Mouse (Mus musculus) intestine, embryonic 14.5 days (tissue): ENCODE results near the gene Bcl2a1b. TPM values are rescaled to one million over a fixed set of nuclear protein-coding genes. Genes with fewer than 3 reads are reported as not detected.
"Not testable (repeated sequence)": the region's sequence is repeated elsewhere in the genome, so short reads cannot be mapped to it uniquely, and the experiment has no call there.

Experiments used
- ATAC-seq: fragments of 200-750 bp; cut with Nextera tagmentation; replicated peaks from 2 replicates; pipeline ENCODE4 v1.8.0; 2017; ENCODE audit warnings: low read depth, moderate number of reproducible peaks, moderate TSS enrichment, moderate library complexity; ENCODE audit not compliant: low FRiP score, low TSS enrichment
- DNase-seq: peaks from one replicate; pipeline ENCODE4 v3.0.0-alpha.2; 2018; ENCODE audit warnings: low spot score
- H3K27ac ChIP-seq: fragments of 300-500 bp; sonication (generic); 2 replicates; pipeline ENCODE4 v1.5.1; 2014; ENCODE audit warnings: low read depth, mild to moderate bottlenecking, control low read depth
- H3K27me3 ChIP-seq: fragments of 300-500 bp; sonication (generic); replicated peaks from 2 replicates; pipeline ENCODE4 v1.6.1; 2014; ENCODE audit warnings: low read length, control low read depth; ENCODE audit not compliant: control insufficient read depth, insufficient read depth
- H3K36me3 ChIP-seq: fragments of 300-500 bp; sonication (generic); 2 replicates; pipeline ENCODE4 v1.6.1; 2014; ENCODE audit warnings: low read length, control low read depth; ENCODE audit not compliant: control insufficient read depth, insufficient read depth
- H3K4me1 ChIP-seq: fragments of 300-500 bp; sonication (generic); replicated peaks from 2 replicates; pipeline ENCODE4 v1.6.1; 2014; ENCODE audit warnings: low read length, control low read depth, mixed read lengths; ENCODE audit not compliant: control insufficient read depth, insufficient read depth
- H3K4me2 ChIP-seq: fragments of 300-500 bp; sonication (generic); 2 replicates; pipeline ENCODE4 v1.6.1; 2014; ENCODE audit warnings: low read length
- H3K4me3 ChIP-seq: fragments of 300-500 bp; sonication (generic); 2 replicates; pipeline ENCODE4 v1.5.1; 2014; ENCODE audit warnings: low read depth, low read length, control low read depth, mixed read lengths
- H3K9ac ChIP-seq: fragments of 300-500 bp; sonication (generic); 2 replicates; pipeline ENCODE4 v1.6.1; 2014; ENCODE audit warnings: mild to moderate bottlenecking, low read length
- H3K9me3 ChIP-seq: fragments of 300-500 bp; sonication (generic); 2 replicates; pipeline ENCODE4 v1.6.1; 2016; ENCODE audit warnings: low read length, control low read depth; ENCODE audit not compliant: control insufficient read depth
- WGBS: fragments of 180-500 bp; shearing (Covaris S2); extraction: QIAGEN DNeasy Blood & Tissue Kit; methylation state at CpG from one replicate; pipeline ENCODE4 v1.1.7; 2014; 5-methylcytosine and 5-hydroxymethylcytosine counted together
- polyA plus RNA-seq: library from polyadenylated mRNA; unstranded; fragments of >200 nt; fragmentation: Nextera tagmentation; extraction: Ambion mirVana; gene quantifications from 2 replicates; pipeline ENCODE4 v1.2.1, GENCODE M21; 2014

Gene Bcl2a1b
- polyA plus RNA-seq = 3.5 and 4.0 TPM in 2 replicates

DNA sequence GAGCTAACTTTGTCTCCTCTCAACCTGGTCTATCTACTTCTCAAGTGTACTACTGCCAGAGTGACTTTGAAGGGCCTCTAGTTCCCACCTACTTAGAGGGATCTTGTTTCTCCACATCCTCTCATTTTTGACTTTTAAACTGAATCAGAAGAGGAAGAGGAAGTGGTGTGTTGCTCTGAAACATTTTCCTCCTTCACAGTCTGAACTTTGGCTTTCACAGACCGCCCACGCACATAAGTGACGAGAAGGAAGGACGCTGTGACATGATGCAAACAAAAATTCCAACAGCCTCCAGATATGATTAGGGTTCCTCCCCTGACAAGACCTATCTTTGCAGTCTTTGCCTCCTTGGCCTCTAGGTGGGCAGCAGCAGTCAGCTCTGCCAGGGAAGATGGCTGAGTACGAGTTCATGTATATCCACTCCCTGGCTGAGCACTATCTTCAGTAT is at the start of gene Bcl2a1b, which contains the start of gene Gm29094:
Gene Bcl2a1b, plus strand, starts transcription at position 241 of the 448 bp plus-strand sequence.
Gene Gm29094, plus strand, starts transcription at position 411 of the 448 bp plus-strand sequence.
- ATAC-seq, H3K4me2 ChIP-seq, H3K36me3 ChIP-seq, H3K4me3 ChIP-seq, DNase-seq, H3K27me3 ChIP-seq, H3K27ac ChIP-seq, H3K9ac ChIP-seq, H3K9me3 ChIP-seq, H3K4me1 ChIP-seq: not testable (repeated sequence)
- 79% methylated on average over 5 of the region's 5 CpGs for WGBS

DNA sequence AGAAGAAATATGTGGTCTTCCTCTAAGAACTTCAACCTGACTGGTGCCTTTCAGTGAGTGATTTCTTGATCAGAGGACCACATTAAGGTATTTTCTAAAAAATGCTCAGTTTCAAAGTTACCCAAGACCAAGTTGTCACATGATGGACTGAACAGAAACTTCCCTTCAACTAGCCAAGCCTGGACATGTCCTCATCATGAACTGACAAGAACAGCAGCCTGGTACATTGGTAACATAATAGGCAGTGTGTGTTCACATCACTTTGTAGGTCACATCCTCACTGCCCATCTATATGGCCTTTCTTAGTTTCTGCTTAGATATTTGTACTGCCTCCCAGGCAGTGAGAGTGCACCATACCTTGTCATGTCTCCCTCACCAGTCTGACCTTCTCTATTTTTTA is 26.5 kb upstream of the Bcl2a1b start:
- H3K27ac ChIP-seq, H3K4me2 ChIP-seq, H3K27me3 ChIP-seq, ATAC-seq, H3K4me3 ChIP-seq, H3K36me3 ChIP-seq, DNase-seq, H3K4me1 ChIP-seq, H3K9ac ChIP-seq, H3K9me3 ChIP-seq: not testable (repeated sequence)

DNA sequence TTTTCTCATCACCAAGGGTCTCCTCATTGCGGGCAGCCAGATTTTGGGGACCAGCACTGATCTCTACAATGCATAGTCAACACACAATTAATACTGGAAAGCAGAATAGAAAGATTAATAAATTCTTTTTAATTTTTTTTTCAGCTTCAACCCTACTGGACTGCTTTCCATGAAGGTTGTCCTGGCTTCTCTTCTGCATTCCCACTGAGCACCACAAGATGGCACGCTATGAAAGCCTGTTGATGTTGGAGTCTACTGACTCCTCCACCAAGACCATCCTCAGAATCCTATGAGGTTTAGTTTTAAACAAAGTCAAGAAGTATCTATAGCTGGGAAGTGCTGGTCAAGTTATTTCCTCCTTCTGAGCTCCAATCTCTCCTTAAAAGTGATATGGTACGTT is 20.2 kb upstream of the Bcl2a1b start:
- peak; percentile 51 for DNase-seq
- not testable (repeated sequence) for H3K4me1 ChIP-seq, H3K36me3 ChIP-seq, H3K9ac ChIP-seq, H3K9me3 ChIP-seq, H3K4me3 ChIP-seq, ATAC-seq, H3K27me3 ChIP-seq, H3K27ac ChIP-seq, H3K4me2 ChIP-seq
- WGBS = 34% methylated on average over 2 of the region's 3 CpGs

GRCm38 (mm10) chr9:89179469-89179868 is 19.5 kb upstream of the Bcl2a1b start:
- DNase-seq, H3K4me3 ChIP-seq, H3K9me3 ChIP-seq, ATAC-seq, H3K27me3 ChIP-seq, H3K36me3 ChIP-seq, H3K4me1 ChIP-seq, H3K9ac ChIP-seq, H3K4me2 ChIP-seq, H3K27ac ChIP-seq: not testable (repeated sequence)
- 87% methylated on average over 2 of the region's 4 CpGs for WGBS

- not testable (repeated sequence) for H3K36me3 ChIP-seq, H3K27ac ChIP-seq, H3K4me1 ChIP-seq, H3K9me3 ChIP-seq, H3K4me2 ChIP-seq, H3K27me3 ChIP-seq, H3K9ac ChIP-seq, ATAC-seq, H3K4me3 ChIP-seq, DNase-seq
- 74% methylated on average over 15 of the region's 15 CpGs for WGBS
Measured at GRCm38 (mm10) chr9:89187006-89187405, 12.0 kb upstream of the Bcl2a1b start.

- not testable (repeated sequence) for H3K9ac ChIP-seq, H3K27me3 ChIP-seq, H3K4me3 ChIP-seq, H3K4me2 ChIP-seq, DNase-seq, H3K9me3 ChIP-seq, H3K27ac ChIP-seq, H3K4me1 ChIP-seq, H3K36me3 ChIP-seq, ATAC-seq
Measured at GRCm38 (mm10) chr9:89195483-89195882, 3.5 kb upstream of the Bcl2a1b start.

- H3K4me2 ChIP-seq, H3K9ac ChIP-seq, DNase-seq, H3K27me3 ChIP-seq, H3K36me3 ChIP-seq, H3K9me3 ChIP-seq, H3K27ac ChIP-seq, H3K4me1 ChIP-seq, H3K4me3 ChIP-seq: not testable (repeated sequence)
- ATAC-seq = 0 out of 2 replicates have a peak, but pooled peaks have one; percentile 64
- no CpG with 5 or more reads among the region's 1 CpGs for WGBS
Measured at GRCm38 (mm10) chr9:89197509-89197908, 1.5 kb upstream of the Bcl2a1b start.

- not testable (repeated sequence) for ATAC-seq, H3K4me2 ChIP-seq, H3K9me3 ChIP-seq, H3K27ac ChIP-seq, H3K36me3 ChIP-seq, DNase-seq, H3K27me3 ChIP-seq, H3K4me1 ChIP-seq, H3K9ac ChIP-seq, H3K4me3 ChIP-seq
- WGBS = 90% methylated on average over 3 of the region's 3 CpGs
Measured at GRCm38 (mm10) chr9:89198349-89198748, 660 bp upstream of the Bcl2a1b start.

DNA sequence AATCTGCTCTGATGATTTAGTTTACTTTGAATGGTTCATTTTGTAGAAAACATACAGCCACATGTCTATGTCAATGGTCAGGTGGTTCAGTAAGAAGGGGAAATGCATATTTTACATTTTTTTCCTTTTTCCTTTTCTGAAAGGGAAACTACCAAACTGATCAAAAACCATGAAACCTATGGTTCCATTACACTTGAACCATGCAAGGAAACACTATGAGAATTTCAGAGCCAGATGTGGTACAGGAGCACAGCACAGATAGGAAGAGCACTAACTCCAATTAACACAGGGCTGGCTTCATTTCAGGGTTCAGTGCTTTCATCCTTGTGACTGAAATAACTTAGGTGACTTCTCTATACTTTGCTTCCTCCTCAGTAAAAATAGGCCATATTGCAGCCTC is 3.2 kb downstream of the Bcl2a1b start:
- H3K4me2 ChIP-seq, H3K36me3 ChIP-seq, H3K27me3 ChIP-seq, H3K4me3 ChIP-seq, H3K4me1 ChIP-seq, H3K9ac ChIP-seq, H3K27ac ChIP-seq, DNase-seq, ATAC-seq, H3K9me3 ChIP-seq: not testable (repeated sequence)
